Mouse (Mus musculus): ENCODE results near the gene Olfr170. TPM values are rescaled to one million over a fixed set of nuclear protein-coding genes. Genes with fewer than 3 reads are reported as not detected.

Gene Olfr170
- polyA plus RNA-seq (2012; rRNA removed), result not detected in 2 replicates

DNA sequence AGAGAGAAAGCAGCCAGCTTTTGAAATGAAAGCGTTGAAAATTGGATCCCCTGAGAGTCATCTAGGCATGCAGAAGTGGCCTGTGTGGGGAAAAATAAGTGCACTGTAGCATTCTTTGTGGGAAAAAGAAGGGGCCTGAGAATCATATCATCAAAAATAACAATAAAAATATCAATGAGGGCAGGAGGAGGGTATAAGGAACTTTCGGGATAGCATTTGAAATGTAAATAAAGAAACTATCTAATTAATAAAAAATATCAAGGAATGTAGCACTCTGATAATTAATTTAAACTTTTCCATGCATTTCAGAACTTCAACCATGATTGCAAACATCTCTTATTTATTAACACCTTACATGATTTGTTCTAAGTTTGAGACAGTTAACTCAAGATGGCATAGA is at the start of gene Olfr170:
Gene Olfr170, minus strand, starts transcription at position 101 of the 400 bp plus-strand sequence.

GRCm38 (mm10) chr16:19629816-19630215 is 18.1 kb upstream of the Olfr170 start, which contains the start of gene Olfr171:
Gene Olfr171 (minus strand): TSS chr16:19629916.

GRCm38 (mm10) chr16:19571709-19572108 is 40.0 kb downstream of the Olfr170 start, which contains the start of gene Olfr169:
Gene Olfr169 (minus strand): TSS chr16:19571809.

Other genes starting within 250 kb of the Olfr170 start
- gene Olfr165, start 188.7 kb downstream of the Olfr170 start, polyA plus RNA-seq (2012; rRNA removed), result 2.3 and 2.4 TPM in 2 replicates
- gene Olfr166, start 128.2 kb downstream of the Olfr170 start, polyA plus RNA-seq (2012; rRNA removed), result not detected in 2 replicates
- not detected in 2 replicates for gene Olfr167, start 89.6 kb downstream of the Olfr170 start, polyA plus RNA-seq (2012; rRNA removed)
- not detected in 2 replicates for gene Olfr168, start 76.3 kb downstream of the Olfr170 start, polyA plus RNA-seq (2012; rRNA removed)
- not detected in 2 replicates for gene Olfr169, start 40.1 kb downstream of the Olfr170 start, polyA plus RNA-seq (2012; rRNA removed)
- gene Olfr171, start 18.0 kb upstream of the Olfr170 start, polyA plus RNA-seq (2012; rRNA removed), result not detected in 2 replicates
- not detected in 2 replicates for gene Lamp3, start 94.5 kb upstream of the Olfr170 start, polyA plus RNA-seq (2012; rRNA removed)
- 4.2 and 6.2 TPM in 2 replicates for gene B3gnt5, start 148.3 kb upstream of the Olfr170 start, polyA plus RNA-seq (2012; rRNA removed)